Mouse (Mus musculus): ENCODE data around the gene Hus1b. TPM values are rescaled to one million over a fixed set of nuclear protein-coding genes. Genes with fewer than 3 reads are reported as not detected.

Gene Hus1b
- polyA plus RNA-seq, 1 experiment from 2014 or later, result 0.42 TPM

DNA sequence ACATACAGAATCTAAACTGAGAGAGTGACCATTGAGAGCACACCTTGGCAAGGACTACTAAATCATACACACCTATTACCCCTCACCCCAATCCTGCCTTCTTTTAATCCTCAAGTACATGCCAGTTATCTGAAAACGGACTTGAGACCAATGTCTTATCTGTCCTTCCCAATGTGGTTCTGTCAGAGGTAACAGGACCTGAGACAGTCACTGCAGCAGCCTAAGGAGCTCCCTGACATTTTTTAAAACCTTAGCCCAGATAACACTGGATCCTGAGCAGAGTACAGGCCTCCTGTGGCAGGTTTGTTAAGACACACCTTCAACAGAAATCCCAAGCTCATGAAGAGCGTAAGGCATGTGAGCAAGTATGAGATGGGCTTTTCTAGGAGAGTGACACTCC is 18.4 kb downstream of the Hus1b start:
- no peak for ATAC-seq (ENCODE audit: low FRiP score, low TSS enrichment)

GRCm38 (mm10) chr13:30924269-30924668 is 23.3 kb downstream of the Hus1b start:
- no peak overlapping the region for H3K9ac ChIP-seq (ENCODE audit: low read depth, low read length)
- ATAC-seq (ENCODE audit: low FRiP score, low TSS enrichment), result no peak
- no peaks in the 10 kb centered on the region for H3K4me1 ChIP-seq (ENCODE audit: control insufficient read depth, insufficient read depth, low read length)
- no peaks in the 10 kb centered on the region for H3K9me3 ChIP-seq (ENCODE audit: control insufficient read depth, low read length)
- H3K4me3 ChIP-seq (ENCODE audit: low read length), result no peak overlapping the region
- no peak overlapping the region for H3K27ac ChIP-seq (ENCODE audit: low read depth, low read length)
- WGBS, result 87% methylated on average over 6 of the region's 6 CpGs
- H3K27me3 ChIP-seq (ENCODE audit: control insufficient read depth, insufficient read depth, low read length), result no peaks in the 10 kb centered on the region
- H3K36me3 ChIP-seq (ENCODE audit: control insufficient read depth, insufficient read depth, low read length), result peaks cover 7% of the 10 kb centered on the region; the same call in 1 of the 2 replicates
- no peak overlapping the region for H3K4me2 ChIP-seq (replicated peaks; ENCODE audit: low read depth, low read length)

More for the DNA sequence above, 18.4 kb downstream of the Hus1b start:
- H3K9ac ChIP-seq (ENCODE audit: low read depth, low read length), result no peak overlapping the region
- no peaks in the 10 kb centered on the region for H3K27me3 ChIP-seq (ENCODE audit: control insufficient read depth, insufficient read depth, low read length)
- H3K4me3 ChIP-seq (ENCODE audit: low read length), result no peak overlapping the region
- no peak overlapping the region for H3K4me2 ChIP-seq (replicated peaks; ENCODE audit: low read depth, low read length)
- no peaks in the 10 kb centered on the region for H3K4me1 ChIP-seq (ENCODE audit: control insufficient read depth, insufficient read depth, low read length)
- 92% methylated on average over 2 of the region's 2 CpGs for WGBS
- no peaks in the 10 kb centered on the region for H3K9me3 ChIP-seq (ENCODE audit: control insufficient read depth, low read length)
- peaks cover 7% of the 10 kb centered on the region; the same call in 1 of the 2 replicates for H3K36me3 ChIP-seq (ENCODE audit: control insufficient read depth, insufficient read depth, low read length)
- no peak overlapping the region for H3K27ac ChIP-seq (ENCODE audit: low read depth, low read length)

DNA sequence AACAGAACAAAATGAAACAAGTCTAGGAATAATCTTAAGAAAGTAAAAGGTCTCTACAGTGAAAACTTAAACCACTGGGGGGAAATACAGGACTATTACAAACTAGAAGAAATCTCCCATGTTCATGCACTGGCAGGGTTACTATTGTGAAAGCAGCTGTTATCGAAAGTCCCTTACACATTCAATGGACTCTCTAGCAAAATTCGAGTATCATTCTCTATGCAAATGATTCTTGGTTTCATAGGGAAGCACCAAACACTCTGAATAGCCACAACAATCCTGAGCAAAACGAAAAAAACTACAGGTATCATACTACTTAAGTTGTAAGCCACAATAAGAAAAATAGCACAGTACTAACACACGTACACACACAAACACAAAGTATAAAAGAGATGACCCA is 25.6 kb downstream of the Hus1b start:
- Histone ChIP-seq H3K4me3 (ENCODE audit: low read length) (no peak overlapping the region), H3K27ac (ENCODE audit: low read depth, low read length) (no peak overlapping the region), H3K9ac (ENCODE audit: low read depth, low read length) (no peak overlapping the region), H3K36me3 (ENCODE audit: control insufficient read depth, insufficient read depth, low read length) (peaks cover 5% of the 10 kb centered on the region; the same call in 1 of the 2 replicates), H3K27me3 (ENCODE audit: control insufficient read depth, insufficient read depth, low read length) (no peaks in the 10 kb centered on the region), H3K4me1 (ENCODE audit: control insufficient read depth, insufficient read depth, low read length) (no peaks in the 10 kb centered on the region), H3K9me3 (ENCODE audit: control insufficient read depth, low read length) (no peaks in the 10 kb centered on the region), H3K4me2 (replicated peaks; ENCODE audit: low read depth, low read length) (no peak overlapping the region)
- 90% methylated on average over 4 of the region's 4 CpGs for WGBS
- ATAC-seq (ENCODE audit: low FRiP score, low TSS enrichment), result no peak

DNA sequence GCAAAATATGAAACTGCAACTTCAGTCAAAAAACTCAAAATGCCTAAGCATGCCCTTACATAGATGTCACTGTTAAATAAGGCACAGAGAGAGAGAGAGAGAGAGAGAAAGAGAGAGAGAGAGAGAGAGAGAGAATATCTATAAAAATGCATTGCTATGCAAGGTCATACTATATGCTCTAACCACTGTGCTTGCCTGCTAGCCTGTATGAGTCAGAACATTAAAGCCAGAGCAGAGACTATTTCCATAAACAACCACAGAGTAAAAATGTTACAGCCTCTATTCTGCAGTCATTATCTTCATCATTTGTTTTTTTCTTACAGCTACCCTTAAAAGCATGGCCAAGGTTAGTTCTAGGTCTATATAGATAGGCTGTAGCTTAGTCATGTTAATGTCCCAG is 33.8 kb downstream of the Hus1b start:
- H3K4me2 ChIP-seq (replicated peaks; ENCODE audit: low read depth, low read length), result no peak overlapping the region
- no peaks in the 10 kb centered on the region for H3K27me3 ChIP-seq (ENCODE audit: control insufficient read depth, insufficient read depth, low read length)
- ATAC-seq (ENCODE audit: low FRiP score, low TSS enrichment), result no peak
- no peak overlapping the region for H3K4me3 ChIP-seq (ENCODE audit: low read length)
- H3K4me1 ChIP-seq (ENCODE audit: control insufficient read depth, insufficient read depth, low read length), result peaks cover 4% of the 10 kb centered on the region; the same call in 1 of the 2 replicates
- no peaks in the 10 kb centered on the region for H3K36me3 ChIP-seq (ENCODE audit: control insufficient read depth, insufficient read depth, low read length)
- H3K9me3 ChIP-seq (ENCODE audit: control insufficient read depth, low read length), result no peaks in the 10 kb centered on the region
- no peak overlapping the region for H3K9ac ChIP-seq (ENCODE audit: low read depth, low read length)
- no peak overlapping the region for H3K27ac ChIP-seq (ENCODE audit: low read depth, low read length)

GRCm38 (mm10) chr13:30913028-30913427 is 34.5 kb downstream of the Hus1b start:
- H3K27ac ChIP-seq (ENCODE audit: low read depth, low read length), result no peak overlapping the region

GRCm38 (mm10) chr13:30911931-30912625 is 35.5 kb downstream of the Hus1b start:
- 50% methylated on average over 5 of the region's 5 CpGs for WGBS
- Histone ChIP-seq H3K36me3 (ENCODE audit: control insufficient read depth, insufficient read depth, low read length) (no peaks in the 10 kb centered on the region), H3K9me3 (ENCODE audit: control insufficient read depth, low read length) (no peaks in the 10 kb centered on the region), H3K9ac (ENCODE audit: low read depth, low read length) (no peak overlapping the region), H3K4me3 (ENCODE audit: low read length) (no peak overlapping the region), H3K4me2 (replicated peaks; ENCODE audit: low read depth, low read length) (no peak overlapping the region), H3K4me1 (ENCODE audit: control insufficient read depth, insufficient read depth, low read length) (peaks cover 4% of the 10 kb centered on the region; the same call in 1 of the 2 replicates), H3K27me3 (ENCODE audit: control insufficient read depth, insufficient read depth, low read length) (no peaks in the 10 kb centered on the region), H3K27ac (ENCODE audit: low read depth, low read length) (no peak overlapping the region)
- no peak for ATAC-seq (ENCODE audit: low FRiP score, low TSS enrichment)

More at GRCm38 (mm10) chr13:30913028-30913427, 34.5 kb downstream of the Hus1b start:
- Histone ChIP-seq H3K27me3 (ENCODE audit: control insufficient read depth, insufficient read depth, low read length) (no peaks in the 10 kb centered on the region), H3K9me3 (ENCODE audit: control insufficient read depth, low read length) (no peaks in the 10 kb centered on the region), H3K4me3 (ENCODE audit: low read length) (no peak overlapping the region), H3K4me2 (replicated peaks; ENCODE audit: low read depth, low read length) (no peak overlapping the region), H3K4me1 (ENCODE audit: control insufficient read depth, insufficient read depth, low read length) (peaks cover 4% of the 10 kb centered on the region; the same call in 1 of the 2 replicates), H3K36me3 (ENCODE audit: control insufficient read depth, insufficient read depth, low read length) (no peaks in the 10 kb centered on the region), H3K9ac (ENCODE audit: low read depth, low read length) (no peak overlapping the region)
- 14% methylated on average over 4 of the region's 4 CpGs for WGBS
- ATAC-seq (ENCODE audit: low FRiP score, low TSS enrichment), result no peak

- ATAC-seq (ENCODE audit: low FRiP score, low TSS enrichment), result no peak
- Histone ChIP-seq H3K4me2 (replicated peaks; ENCODE audit: low read depth, low read length) (no peak overlapping the region), H3K9ac (ENCODE audit: low read depth, low read length) (no peak overlapping the region), H3K4me1 (ENCODE audit: control insufficient read depth, insufficient read depth, low read length) (peaks cover 4% of the 10 kb centered on the region; the same call in 1 of the 2 replicates), H3K36me3 (ENCODE audit: control insufficient read depth, insufficient read depth, low read length) (no peaks in the 10 kb centered on the region), H3K27ac (ENCODE audit: low read depth, low read length) (no peak overlapping the region), H3K27me3 (ENCODE audit: control insufficient read depth, insufficient read depth, low read length) (no peaks in the 10 kb centered on the region), H3K9me3 (ENCODE audit: control insufficient read depth, low read length) (no peaks in the 10 kb centered on the region), H3K4me3 (ENCODE audit: low read length) (no peak overlapping the region)
- WGBS, result 80% methylated on average over 5 of the region's 5 CpGs
Measured at GRCm38 (mm10) chr13:30910889-30911288, 36.7 kb downstream of the Hus1b start.

- no peaks in the 10 kb centered on the region for H3K27me3 ChIP-seq (ENCODE audit: control insufficient read depth, insufficient read depth, low read length)
- H3K36me3 ChIP-seq (ENCODE audit: control insufficient read depth, insufficient read depth, low read length), result peaks cover 15% of the 10 kb centered on the region; the same call in 1 of the 2 replicates
- no peak for ATAC-seq (ENCODE audit: low FRiP score, low TSS enrichment)
- H3K4me1 ChIP-seq (ENCODE audit: control insufficient read depth, insufficient read depth, low read length), result no peaks in the 10 kb centered on the region
- 72% methylated on average over 2 of the region's 2 CpGs for WGBS
- H3K4me2 ChIP-seq (replicated peaks; ENCODE audit: low read depth, low read length), result no peak overlapping the region
- H3K4me3 ChIP-seq (ENCODE audit: low read length), result no peak overlapping the region
- H3K27ac ChIP-seq (ENCODE audit: low read depth, low read length), result no peak overlapping the region
- no peak overlapping the region for H3K9ac ChIP-seq (ENCODE audit: low read depth, low read length)
- H3K9me3 ChIP-seq (ENCODE audit: control insufficient read depth, low read length), result no peaks in the 10 kb centered on the region
Measured at GRCm38 (mm10) chr13:30902286-30902685, 45.3 kb downstream of the Hus1b start.

DNA sequence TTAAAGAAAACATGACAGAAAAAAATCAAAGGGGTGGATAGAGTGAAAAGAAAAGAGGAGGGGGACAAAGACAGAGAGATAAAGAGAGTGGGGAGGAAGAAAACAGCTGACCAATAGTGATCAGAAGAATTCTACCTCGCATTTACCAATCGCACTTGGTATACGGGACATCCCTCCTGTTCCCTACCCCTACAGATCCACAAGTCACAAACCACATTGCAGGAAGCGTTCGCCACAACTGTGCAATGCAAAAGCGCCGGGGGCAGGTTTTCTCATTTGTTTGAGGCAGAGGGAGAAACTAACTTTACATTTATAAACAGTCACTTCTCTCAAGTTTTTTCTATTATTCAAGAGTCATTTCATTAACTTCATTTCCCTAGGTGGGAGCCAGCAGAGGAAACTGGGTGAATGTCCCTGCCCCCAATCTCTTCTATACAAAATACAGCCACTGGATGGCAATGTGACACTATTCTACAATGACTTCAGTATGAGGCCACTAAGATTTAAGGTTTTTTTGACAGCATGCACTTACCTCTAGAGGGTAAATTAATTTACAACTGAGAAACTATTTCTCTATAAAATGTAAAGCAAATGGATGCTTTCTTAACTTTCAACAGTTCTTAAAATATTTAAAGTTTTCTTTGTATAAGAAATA is 46.0 kb downstream of the Hus1b start:
- 93% methylated on average over 7 of the region's 7 CpGs for WGBS
- no peak for ATAC-seq (ENCODE audit: low FRiP score, low TSS enrichment)
- H3K9ac ChIP-seq (ENCODE audit: low read depth, low read length), result no peak overlapping the region
- no peaks in the 10 kb centered on the region for H3K27me3 ChIP-seq (ENCODE audit: control insufficient read depth, insufficient read depth, low read length)
- H3K36me3 ChIP-seq (ENCODE audit: control insufficient read depth, insufficient read depth, low read length), result peaks cover 15% of the 10 kb centered on the region; the same call in 1 of the 2 replicates
- no peak overlapping the region for H3K4me3 ChIP-seq (ENCODE audit: low read length)
- H3K27ac ChIP-seq (ENCODE audit: low read depth, low read length), result no peak overlapping the region
- no peaks in the 10 kb centered on the region for H3K4me1 ChIP-seq (ENCODE audit: control insufficient read depth, insufficient read depth, low read length)
- H3K4me2 ChIP-seq (replicated peaks; ENCODE audit: low read depth, low read length), result no peak overlapping the region
- H3K9me3 ChIP-seq (ENCODE audit: control insufficient read depth, low read length), result no peaks in the 10 kb centered on the region

All from kidney, embryonic 14.5 days (tissue).